Mouse (Mus musculus) hindbrain, embryonic 16.5 days (tissue): ENCODE measurements around the gene Tiam1. TPM values are rescaled to one million over a fixed set of nuclear protein-coding genes. Genes with fewer than 3 reads are reported as not detected.

ENCODE experiments used
- ATAC-seq: fragments of 200-750 bp; cut with Nextera tagmentation; 2 replicates; pipeline ENCODE4 v1.8.0; 2017; ENCODE audit warnings: moderate TSS enrichment, moderate library complexity
- H3K27ac ChIP-seq: fragments of 300-500 bp; sonication (generic); 2 replicates; pipeline ENCODE4 v1.5.1; 2014; ENCODE audit warnings: low read depth, mild to moderate bottlenecking, control low read depth, low read length, moderate library complexity
- H3K27me3 ChIP-seq: fragments of 300-500 bp; sonication (generic); replicated peaks from 2 replicates; pipeline ENCODE4 v1.6.1; 2014; ENCODE audit warnings: low read length; ENCODE audit not compliant: control insufficient read depth, insufficient read depth
- H3K36me3 ChIP-seq: fragments of 300-500 bp; sonication (generic); 2 replicates; pipeline ENCODE4 v1.6.1; 2014; ENCODE audit warnings: mild to moderate bottlenecking, low read length, moderate library complexity, mixed read lengths; ENCODE audit not compliant: control insufficient read depth, insufficient read depth
- H3K4me1 ChIP-seq: fragments of 300-500 bp; sonication (generic); 2 replicates; pipeline ENCODE4 v1.6.1; 2014; ENCODE audit warnings: low read depth, low read length; ENCODE audit not compliant: control insufficient read depth, insufficient read depth
- H3K4me2 ChIP-seq: fragments of 300-500 bp; sonication (generic); 2 replicates; pipeline ENCODE4 v1.6.1; 2014; ENCODE audit warnings: mild to moderate bottlenecking, low read length, control low read depth, moderate library complexity
- H3K4me3 ChIP-seq: fragments of 300-500 bp; sonication (generic); 2 replicates; pipeline ENCODE4 v1.5.1; 2014; ENCODE audit warnings: mild to moderate bottlenecking, low read length, control low read depth, moderate library complexity
- H3K9ac ChIP-seq: fragments of 300-500 bp; sonication (generic); 2 replicates; pipeline ENCODE4 v1.6.1; 2014; ENCODE audit warnings: low read depth, mild to moderate bottlenecking, control low read depth, low read length, moderate library complexity
- H3K9me3 ChIP-seq: fragments of 300-500 bp; sonication (generic); 2 replicates; pipeline ENCODE4 v1.6.1; 2014; ENCODE audit warnings: mild to moderate bottlenecking, low read length, moderate library complexity; ENCODE audit not compliant: control insufficient read depth
- WGBS: fragments of 180-500 bp; shearing (Covaris S2); extraction: QIAGEN DNeasy Blood & Tissue Kit; methylation state at CpG from one replicate; pipeline ENCODE4 v1.1.7; 2014; 5-methylcytosine and 5-hydroxymethylcytosine counted together
- polyA plus RNA-seq: library from polyadenylated mRNA; unstranded; fragments of >200 nt; fragmentation: Nextera tagmentation; extraction: Ambion mirVana; gene quantifications from 2 replicates; pipeline ENCODE4 v1.2.1, GENCODE M21; 2015

Gene Tiam1
- polyA plus RNA-seq, 1 experiment from 2014 or later, result 16.6 TPM

- Histone ChIP-seq H3K27ac (no peak overlapping the region), H3K4me1 (peaks cover 7% of the 10 kb centered on the region), H3K9me3 (no peaks in the 10 kb centered on the region), H3K9ac (no peak overlapping the region), H3K36me3 (no peaks in the 10 kb centered on the region), H3K4me3 (no peak overlapping the region), H3K4me2 (no peak overlapping the region), H3K27me3 (no peaks in the 10 kb centered on the region)
- ATAC-seq, result no peak
- WGBS, result 54% methylated on average over 8 of the region's 8 CpGs
These were observed 248.8 kb downstream of the Tiam1 start for GRCm38 (mm10) chr16:89894816-89895215.

- H3K9ac ChIP-seq, result no peak overlapping the region
- ATAC-seq, result peak; percentile 22; the same call in 1 of the 2 replicates
- peaks cover 10% of the 10 kb centered on the region for H3K4me1 ChIP-seq
- H3K27me3 ChIP-seq, result no peaks in the 10 kb centered on the region
- H3K27ac ChIP-seq, result no peak overlapping the region
- no peaks in the 10 kb centered on the region for H3K36me3 ChIP-seq
- no peak overlapping the region for H3K4me3 ChIP-seq
- H3K4me2 ChIP-seq, result no peak overlapping the region
- 60% methylated on average over 17 of the region's 17 CpGs for WGBS
- no peaks in the 10 kb centered on the region for H3K9me3 ChIP-seq
These were observed 252.9 kb downstream of the Tiam1 start for GRCm38 (mm10) chr16:89890515-89891189.

- Histone ChIP-seq H3K9me3 (no peaks in the 10 kb centered on the region), H3K27ac (no peak overlapping the region), H3K9ac (no peak overlapping the region), H3K36me3 (no peaks in the 10 kb centered on the region), H3K4me2 (peak overlapping the region; percentile 13; the same call in 1 of the 2 replicates), H3K4me3 (no peak overlapping the region), H3K27me3 (no peaks in the 10 kb centered on the region), H3K4me1 (peaks cover 10% of the 10 kb centered on the region)
- WGBS, result 67% methylated on average over 10 of the region's 10 CpGs
- ATAC-seq, result peak; percentile 29
These were observed 253.6 kb downstream of the Tiam1 start for GRCm38 (mm10) chr16:89889890-89890462.

GRCm38 (mm10) chr16:89886561-89886960, 257.0 kb downstream of the Tiam1 start:
- H3K36me3 ChIP-seq, result 0 out of 2 replicates have a peak, but pooled peaks cover 2% of the 10 kb centered on the region
- no peak overlapping the region for H3K9ac ChIP-seq
- H3K4me1 ChIP-seq, result peaks cover 10% of the 10 kb centered on the region
- no peak overlapping the region for H3K27ac ChIP-seq
- no peaks in the 10 kb centered on the region for H3K9me3 ChIP-seq
- no peak for ATAC-seq
- H3K27me3 ChIP-seq, result no peaks in the 10 kb centered on the region
- no peak overlapping the region for H3K4me2 ChIP-seq
- H3K4me3 ChIP-seq, result no peak overlapping the region

GRCm38 (mm10) chr16:89885661-89886060, 257.9 kb downstream of the Tiam1 start:
- no peak for ATAC-seq
- no peak overlapping the region for H3K9ac ChIP-seq
- no peaks in the 10 kb centered on the region for H3K9me3 ChIP-seq
- H3K4me2 ChIP-seq, result no peak overlapping the region
- 79% methylated on average over 9 of the region's 9 CpGs for WGBS
- no peaks in the 10 kb centered on the region for H3K27me3 ChIP-seq
- H3K4me3 ChIP-seq, result no peak overlapping the region
- H3K27ac ChIP-seq, result no peak overlapping the region
- 0 out of 2 replicates have a peak, but pooled peaks cover 2% of the 10 kb centered on the region for H3K36me3 ChIP-seq
- peaks cover 9% of the 10 kb centered on the region for H3K4me1 ChIP-seq

- no peak overlapping the region for H3K9ac ChIP-seq
- no peaks in the 10 kb centered on the region for H3K27me3 ChIP-seq
- no peak overlapping the region for H3K4me3 ChIP-seq
- H3K4me2 ChIP-seq, result no peak overlapping the region
- H3K4me1 ChIP-seq, result no peaks in the 10 kb centered on the region
- WGBS, result 95% methylated on average over 4 of the region's 4 CpGs
- 0 out of 2 replicates have a peak, but pooled peaks cover 2% of the 10 kb centered on the region for H3K36me3 ChIP-seq
- no peaks in the 10 kb centered on the region for H3K9me3 ChIP-seq
- no peak overlapping the region for H3K27ac ChIP-seq
- ATAC-seq, result no peak
These were observed 259.7 kb downstream of the Tiam1 start for GRCm38 (mm10) chr16:89883897-89884296.

GRCm38 (mm10) chr16:89882477-89883234, 260.9 kb downstream of the Tiam1 start:
- Histone ChIP-seq H3K36me3 (0 out of 2 replicates have a peak, but pooled peaks cover 2% of the 10 kb centered on the region), H3K4me1 (no peaks in the 10 kb centered on the region), H3K4me2 (no peak overlapping the region), H3K27ac (no peak overlapping the region), H3K4me3 (no peak overlapping the region), H3K9ac (no peak overlapping the region), H3K27me3 (no peaks in the 10 kb centered on the region), H3K9me3 (no peaks in the 10 kb centered on the region)
- WGBS, result 70% methylated on average over 14 of the region's 14 CpGs
- no peak for ATAC-seq

GRCm38 (mm10) chr16:89877206-89877605, 266.4 kb downstream of the Tiam1 start:
- Histone ChIP-seq H3K4me1 (peaks cover 6% of the 10 kb centered on the region), H3K27me3 (no peaks in the 10 kb centered on the region), H3K9ac (no peak overlapping the region), H3K27ac (no peak overlapping the region), H3K4me2 (no peak overlapping the region), H3K36me3 (no peaks in the 10 kb centered on the region), H3K4me3 (no peak overlapping the region), H3K9me3 (no peaks in the 10 kb centered on the region)
- WGBS, result 96% methylated on average over 10 of the region's 10 CpGs
- no peak for ATAC-seq

- ATAC-seq, result no peak
- Histone ChIP-seq H3K27ac (no peak overlapping the region), H3K9ac (no peak overlapping the region), H3K4me1 (peaks cover 6% of the 10 kb centered on the region), H3K9me3 (no peaks in the 10 kb centered on the region), H3K27me3 (no peaks in the 10 kb centered on the region), H3K36me3 (no peaks in the 10 kb centered on the region), H3K4me2 (no peak overlapping the region), H3K4me3 (no peak overlapping the region)
- whole genome bisulfite sequencing, result 92% methylated on average over 3 of the region's 3 CpGs
These were observed 267.5 kb downstream of the Tiam1 start for GRCm38 (mm10) chr16:89876079-89876478.
